Mouse (Mus musculus) liver, postnatal 0 days (tissue): Measurements from ENCODE around the gene Ccdc14.

ENCODE experiments used
- CTCF ChIP-seq: sonication (generic); IDR thresholded peaks from 2 replicates; pipeline ENCODE4 v1.5.1; 2016; ENCODE audit warnings: antibody characterized with exemption, low read depth
- EP300 ChIP-seq: IDR thresholded peaks from 2 replicates; pipeline ENCODE4 v1.6.1; 2016; ENCODE audit warnings: antibody characterized with exemption, low read depth, mild to moderate bottlenecking

GRCm38 (mm10) chr16:34711481-34711880, 21.1 kb downstream of the Ccdc14 start:
- no peak for TF ChIP-seq EP300
- peak; percentile 62 for TF ChIP-seq CTCF
